In genomic region chr7:100839632-100840402, GRCm38 (mm10) we compare ENCODE assay signal across 10 mouse cellular contexts. TPM values are rescaled to one million over a fixed set of nuclear protein-coding genes. Genes with fewer than 3 reads are reported as not detected.
DNase-seq lines count a peak whose midpoint lies in the region; ATAC-seq and TF ChIP-seq lines count a peak whose summit lies in the region.
"Had no signal": no experiment of that assay in that cellular context is flagged by ENCODE, and none has a peak within 500 bp of the region (broad histone marks: within the 10 kb centered on the region; RNA-seq: fewer than 3 reads in every experiment).

No protein-coding gene starts in this region.

- no peak for ATAC-seq in liver, postnatal 0 days

- no peak for TF ChIP-seq CTCF in left cerebral cortex, adult 2 months (IDR thresholded peaks at IDR 0.05)
- TF ChIP-seq CTCF in liver, postnatal 0 days (IDR thresholded peaks at IDR 0.05; ENCODE audit: low read depth): no peak

- no peaks in the 10 kb centered on the region for H3K9me3 ChIP-seq in liver, postnatal 0 days (ENCODE audit: low read length)
- 0 out of 2 replicates have a peak, but pooled peaks cover 4% of the 10 kb centered on the region for H3K9me3 ChIP-seq in forebrain, embryonic 10.5 days

- no peak overlapping the region for H3K4me3 ChIP-seq in left cerebral cortex, adult 2 months
- no peak overlapping the region for H3K4me3 ChIP-seq in liver, postnatal 0 days (ENCODE audit: low read depth, low read length)
- H3K4me3 ChIP-seq in forebrain, embryonic 10.5 days: no peak overlapping the region

- peaks cover 42% of the 10 kb centered on the region for H3K4me1 ChIP-seq in liver, postnatal 0 days (ENCODE audit: insufficient read depth)
- H3K4me1 ChIP-seq in forebrain, embryonic 10.5 days: no peaks in the 10 kb centered on the region

- TF ChIP-seq EP300 in liver, postnatal 0 days (IDR thresholded peaks at IDR 0.05; ENCODE audit: low read depth): no peak

- H3K27me3 ChIP-seq in liver, postnatal 0 days (ENCODE audit: insufficient read depth, low read length): no peaks in the 10 kb centered on the region
- no peaks in the 10 kb centered on the region for H3K27me3 ChIP-seq in forebrain, embryonic 10.5 days (ENCODE audit: poor library complexity, severe bottlenecking)

- WGBS in liver, postnatal 0 days (ENCODE audit: insufficient replicate concordance): 58% methylated on average over 6 of the region's 6 CpGs
- WGBS in forebrain, embryonic 10.5 days: 95% methylated on average over 6 of the region's 6 CpGs

- H3K9ac ChIP-seq in liver, postnatal 0 days (replicated peaks): no peak overlapping the region

- peaks cover 16% of the 10 kb centered on the region; the same call in 1 of the 2 replicates for H3K36me3 ChIP-seq in liver, postnatal 0 days (replicated peaks; ENCODE audit: insufficient read depth, low read length)
- H3K36me3 ChIP-seq in forebrain, embryonic 10.5 days (replicated peaks): peaks cover 60% of the 10 kb centered on the region

- intact Hi-C loops in left cerebral cortex, adult 2 months (cut with DNase I): no loop called here
- intact Hi-C loops in left cerebral cortex, postnatal 25 days (cut with DNase I): no loop called here

- peak; percentile 30 for DNase-seq in adrenal gland, postnatal 10 days
- DNase-seq in adrenal gland, adult 18-20 months (ENCODE audit: low spot score in 2 of 2): no peak
- no peak for DNase-seq in left cerebral cortex, adult 2 months (ENCODE audit: extremely low spot score in 1 of 2, low spot score in 2 of 2)
- DNase-seq in left cerebral cortex, postnatal 25 days (ENCODE audit: low spot score in 2 of 2): no peak
- peak; percentile 59 to 68 for DNase-seq in cerebellum, adult 18-20 months
- DNase-seq in liver, postnatal 0 days: peak; percentile 16
- DNase-seq in embryo, embryonic 10.5 days (ENCODE audit: low spot score): no peak
- no peak for DNase-seq in forebrain, embryonic 10.5 days (ENCODE audit: extremely low spot score, low spot score)
- DNase-seq: lung, postnatal 36 days; retina, postnatal 1 day had no signal

- no peak overlapping the region for H3K4me2 ChIP-seq in liver, postnatal 0 days (ENCODE audit: low read depth, low read length)

- peak overlapping the region; percentile 1; the same call in 1 of the 2 replicates for H3K27ac ChIP-seq in left cerebral cortex, adult 2 months
- 0 out of 2 replicates have a peak overlapping the region, but pooled peaks have one; percentile 2 for H3K27ac ChIP-seq in liver, postnatal 0 days (ENCODE audit: low read depth)
- H3K27ac ChIP-seq in forebrain, embryonic 10.5 days: no peak overlapping the region

RNA-seq across cellular contexts. Expression of gene Relt, which starts 23.4 kb away (rescaled TPM):
- total RNA-seq in adrenal gland, postnatal 10 days (2021): 1 to 10 TPM; 2.8 to 6.7 TPM
- total RNA-seq in adrenal gland, adult 18-20 months (2021): 1 to 10 TPM; 2.1 to 3.5 TPM
- 10 to 100 TPM; 14.1 to 18.6 TPM for total RNA-seq in left cerebral cortex, adult 2 months (2021)
- 10 to 100 TPM; 13.8 to 16.6 TPM for total RNA-seq in left cerebral cortex, postnatal 25 days (2021)
- polyA plus RNA-seq in liver, postnatal 0 days (2015; fragmentation: Nextera tagmentation; extraction: Ambion mirVana): 6.9 and 7.5 TPM in 2 replicates
- polyA plus RNA-seq in forebrain, embryonic 10.5 days (2016; fragmentation: Nextera tagmentation; extraction: Ambion mirVana): 5.0 and 5.7 TPM in 2 replicates

Comparison
In these comparisons a context has a peak if more than half of its experiments do, and no peak if none do; other contexts are left out.
1. DNase-seq: peak in adrenal gland, postnatal 10 days (single experiment), cerebellum, adult 18-20 months (2 of 2) and liver, postnatal 0 days (single experiment); none in adrenal gland, adult 18-20 months (0 of 2), left cerebral cortex, adult 2 months (0 of 2), left cerebral cortex, postnatal 25 days (0 of 2), embryo, embryonic 10.5 days (single experiment) and forebrain, embryonic 10.5 days (single experiment).